ENCODE assay signal across 19 mouse cellular contexts in genomic region chr10:28012135-28012534, GRCm38 (mm10).
"Had no signal": no experiment of that assay in that cellular context is flagged by ENCODE, and none has a peak within 500 bp of the region (broad histone marks: within the 10 kb centered on the region; RNA-seq: fewer than 3 reads in every experiment).

No protein-coding gene starts in this region.

- DNase-seq: lung, adult 18-20 months; lung, embryonic 14.5 days; lung, postnatal 10 days; lung, postnatal 36 days; right cerebral cortex, postnatal 14 days; thymus, adult 2 months; thymus, postnatal 25 days; thymus, postnatal 4 days had no signal

- H3K4me2 ChIP-seq: lung, embryonic 14.5 days; midbrain, embryonic 11.5 days; midbrain, embryonic 13.5 days; midbrain, embryonic 15.5 days; neural tube, embryonic 13.5 days; neural tube, embryonic 15.5 days; stomach, embryonic 15.5 days had no signal

- H3K4me1 ChIP-seq: megakaryocyte, embryonic 14.5 days; midbrain, embryonic 13.5 days; midbrain, embryonic 15.5 days; neural tube, embryonic 13.5 days; neural tube, embryonic 15.5 days; stomach, embryonic 15.5 days had no signal

- H3K27me3 ChIP-seq: megakaryocyte, embryonic 14.5 days; midbrain, embryonic 13.5 days; midbrain, embryonic 15.5 days; neural tube, embryonic 13.5 days; neural tube, embryonic 15.5 days; stomach, embryonic 15.5 days had no signal

- H3K4me3 ChIP-seq: megakaryocyte, embryonic 14.5 days; midbrain, embryonic 13.5 days; midbrain, embryonic 15.5 days; myocyte; neural tube, embryonic 13.5 days; neural tube, embryonic 15.5 days; stomach, embryonic 15.5 days had no signal

- H3K9ac ChIP-seq: liver, embryonic 14.5 days; lung, embryonic 14.5 days; midbrain, embryonic 13.5 days; midbrain, embryonic 15.5 days; neural tube, embryonic 13.5 days; neural tube, embryonic 15.5 days; stomach, embryonic 15.5 days had no signal

- H3K9me3 ChIP-seq: megakaryocyte, embryonic 14.5 days; midbrain, embryonic 13.5 days; midbrain, embryonic 15.5 days; neural tube, embryonic 13.5 days; neural tube, embryonic 15.5 days; stomach, embryonic 15.5 days had no signal

- H3K27ac ChIP-seq: liver, embryonic 14.5 days; macrophage; midbrain, embryonic 13.5 days; midbrain, embryonic 15.5 days; neural tube, embryonic 13.5 days; neural tube, embryonic 15.5 days; stomach, embryonic 15.5 days; stomach, postnatal 0 days had no signal

- ATAC-seq: midbrain, embryonic 13.5 days; midbrain, embryonic 15.5 days had no signal

- H3K36me3 ChIP-seq: midbrain, embryonic 13.5 days; midbrain, embryonic 15.5 days; neural tube, embryonic 13.5 days; neural tube, embryonic 15.5 days; stomach, embryonic 15.5 days had no signal
